Mouse (Mus musculus): ENCODE data around the gene Mien1. TPM values are rescaled to one million over a fixed set of nuclear protein-coding genes. Genes with fewer than 3 reads are reported as not detected.

Mien1 gene
- total and polyA plus RNA-seq, 3 experiments: 71.6 to 93.2 TPM; not detected in 1

GRCm38 (mm10) chr11:98418939-98419547 is 19.7 kb downstream of the Mien1 start:
- H3K27ac ChIP-seq (ENCODE audit: control insufficient read depth, low read depth, low read length): no peak overlapping the region
- no peaks in the 10 kb centered on the region for H3K79me2 ChIP-seq (ENCODE audit: control insufficient read depth, insufficient read depth, low read length, poor library complexity)
- no peak overlapping the region for H3K4me3 ChIP-seq (ENCODE audit: control insufficient read depth in 1 of 2, insufficient read depth in 1 of 2, low read depth in 2 of 2, low read length in 2 of 2)
- peaks cover 0 to 7% of the 10 kb centered on the region in 2 experiments; a peak in 2 of 4 replicates for H3K4me1 ChIP-seq (ENCODE audit: control insufficient read depth in 1 of 2, insufficient read depth in 2 of 2, low read length in 2 of 2)
- TF ChIP-seq MAZ (IDR thresholded peaks at IDR 0.05; ENCODE audit: low read depth, low read length) (no peak), TCF12 (IDR thresholded peaks at IDR 0.05; ENCODE audit: low read depth, low read length) (no peak), USF1 (IDR thresholded peaks at IDR 0.05; ENCODE audit: low read depth, low read length) (no peak), ZNF384 (IDR thresholded peaks at IDR 0.05; ENCODE audit: low read depth, low read length) (no peak), JUND (IDR thresholded peaks at IDR 0.05; ENCODE audit: low read depth, low read length) (no peak), SMC3 (IDR thresholded peaks at IDR 0.05; ENCODE audit: low read depth, low read length) (no peak), ZMIZ1 (IDR thresholded peaks at IDR 0.05; ENCODE audit: low read depth, low read length) (no peak), POLR2AphosphoS2 (IDR thresholded peaks at IDR 0.05; ENCODE audit: low read length) (no peak), BHLHE40 (IDR thresholded peaks at IDR 0.05; ENCODE audit: borderline replicate concordance, low read depth, low read length) (no peak)
- peaks cover 11 to 14% of the 10 kb centered on the region in 2 experiments for H3K27me3 ChIP-seq (ENCODE audit: control insufficient read depth in 1 of 2, insufficient read depth in 2 of 2, low read length in 2 of 2)
- DNase-seq (ENCODE audit: low read depth, low spot score): no peak
- no peaks in the 10 kb centered on the region for H3K9me3 ChIP-seq (replicated peaks; ENCODE audit: insufficient read depth, low read length)
- no peak overlapping the region for H3K9ac ChIP-seq (ENCODE audit: control insufficient read depth, low read depth, low read length, poor library complexity, severe bottlenecking)
- no peaks in the 10 kb centered on the region for H3K36me3 ChIP-seq (ENCODE audit: control insufficient read depth in 1 of 2, insufficient read depth in 2 of 2, low read length in 2 of 2)

- H3K9ac ChIP-seq (ENCODE audit: control insufficient read depth, low read depth, low read length, poor library complexity, severe bottlenecking): no peak overlapping the region
- no peak for TF ChIP-seq ZKSCAN1 (IDR thresholded peaks at IDR 0.05; ENCODE audit: low read depth, low read length)
- TF ChIP-seq KAT2A (conservative IDR thresholded peaks at IDR 0.05; ENCODE audit: low read depth, low read length): no peak
- no peak for TF ChIP-seq POLR2AphosphoS2 (IDR thresholded peaks at IDR 0.05; ENCODE audit: low read length)
- TF ChIP-seq USF1 (IDR thresholded peaks at IDR 0.05; ENCODE audit: low read depth, low read length): no peak
- TF ChIP-seq JUND (IDR thresholded peaks at IDR 0.05; ENCODE audit: low read depth, low read length): no peak
- no peak for TF ChIP-seq EP300 (IDR thresholded peaks at IDR 0.05; ENCODE audit: low read depth in 1 of 2, low read length in 2 of 2)
- TF ChIP-seq MYB (IDR thresholded peaks at IDR 0.05; ENCODE audit: low read depth, low read length): no peak
- no peak for TF ChIP-seq ZMIZ1 (IDR thresholded peaks at IDR 0.05; ENCODE audit: low read depth, low read length)
- H3K9me3 ChIP-seq (replicated peaks; ENCODE audit: insufficient read depth, low read length): no peaks in the 10 kb centered on the region
- no peaks in the 10 kb centered on the region for H3K79me2 ChIP-seq (ENCODE audit: control insufficient read depth, insufficient read depth, low read length, poor library complexity)
- peaks cover 0 to 7% of the 10 kb centered on the region in 2 experiments; a peak in 2 of 4 replicates for H3K4me1 ChIP-seq (ENCODE audit: control insufficient read depth in 1 of 2, insufficient read depth in 2 of 2, low read length in 2 of 2)
- no peaks in the 10 kb centered on the region for H3K36me3 ChIP-seq (ENCODE audit: control insufficient read depth in 1 of 2, insufficient read depth in 2 of 2, low read length in 2 of 2)
- H3K27me3 ChIP-seq (ENCODE audit: control insufficient read depth in 1 of 2, insufficient read depth in 2 of 2, low read length in 2 of 2): peaks cover 7 to 11% of the 10 kb centered on the region in 2 experiments
- no peak overlapping the region for H3K4me3 ChIP-seq (ENCODE audit: control insufficient read depth in 1 of 2, insufficient read depth in 1 of 2, low read depth in 2 of 2, low read length in 2 of 2)
- no peak for DNase-seq (ENCODE audit: low read depth, low spot score)
- no peak overlapping the region for H3K27ac ChIP-seq (ENCODE audit: control insufficient read depth, low read depth, low read length)
Measured at GRCm38 (mm10) chr11:98418273-98418672, 20.5 kb downstream of the Mien1 start.

GRCm38 (mm10) chr11:98417074-98417473 is 21.7 kb downstream of the Mien1 start:
- Histone ChIP-seq H3K27ac (ENCODE audit: control insufficient read depth, low read depth, low read length) (no peak overlapping the region), H3K36me3 (ENCODE audit: control insufficient read depth in 1 of 2, insufficient read depth in 2 of 2, low read length in 2 of 2) (no peaks in the 10 kb centered on the region), H3K4me1 (ENCODE audit: control insufficient read depth in 1 of 2, insufficient read depth in 2 of 2, low read length in 2 of 2) (peaks cover 0 to 7% of the 10 kb centered on the region in 2 experiments; a peak in 2 of 4 replicates), H3K4me3 (ENCODE audit: control insufficient read depth in 1 of 2, insufficient read depth in 1 of 2, low read depth in 2 of 2, low read length in 2 of 2) (no peak overlapping the region), H3K79me2 (ENCODE audit: control insufficient read depth, insufficient read depth, low read length, poor library complexity) (no peaks in the 10 kb centered on the region), H3K9me3 (replicated peaks; ENCODE audit: insufficient read depth, low read length) (no peaks in the 10 kb centered on the region), H3K9ac (ENCODE audit: control insufficient read depth, low read depth, low read length, poor library complexity, severe bottlenecking) (no peak overlapping the region), H3K27me3 (ENCODE audit: control insufficient read depth in 1 of 2, insufficient read depth in 2 of 2, low read length in 2 of 2) (peaks cover 7 to 9% of the 10 kb centered on the region in 2 experiments)
- TF ChIP-seq MAX (IDR thresholded peaks at IDR 0.05; ENCODE audit: low read length) (no peak), MAZ (IDR thresholded peaks at IDR 0.05; ENCODE audit: low read depth, low read length) (no peak), ZMIZ1 (IDR thresholded peaks at IDR 0.05; ENCODE audit: low read depth, low read length) (no peak)
- no peak for DNase-seq (ENCODE audit: low read depth, low spot score)
